Mouse (Mus musculus) hindbrain, embryonic 16.5 days (tissue): ENCODE measurements around the gene Dnpep. TPM values are rescaled to one million over a fixed set of nuclear protein-coding genes. Genes with fewer than 3 reads are reported as not detected.

Experiments
- ATAC-seq: fragments of 200-750 bp; cut with Nextera tagmentation; 2 replicates; pipeline ENCODE4 v1.8.0; 2017; ENCODE audit warnings: moderate TSS enrichment, moderate library complexity
- H3K27ac ChIP-seq: fragments of 300-500 bp; sonication (generic); 2 replicates; pipeline ENCODE4 v1.5.1; 2014; ENCODE audit warnings: low read depth, mild to moderate bottlenecking, control low read depth, low read length, moderate library complexity
- H3K27me3 ChIP-seq: fragments of 300-500 bp; sonication (generic); replicated peaks from 2 replicates; pipeline ENCODE4 v1.6.1; 2014; ENCODE audit warnings: low read length; ENCODE audit not compliant: control insufficient read depth, insufficient read depth
- H3K36me3 ChIP-seq: fragments of 300-500 bp; sonication (generic); 2 replicates; pipeline ENCODE4 v1.6.1; 2014; ENCODE audit warnings: mild to moderate bottlenecking, low read length, moderate library complexity, mixed read lengths; ENCODE audit not compliant: control insufficient read depth, insufficient read depth
- H3K4me1 ChIP-seq: fragments of 300-500 bp; sonication (generic); 2 replicates; pipeline ENCODE4 v1.6.1; 2014; ENCODE audit warnings: low read depth, low read length; ENCODE audit not compliant: control insufficient read depth, insufficient read depth
- H3K4me2 ChIP-seq: fragments of 300-500 bp; sonication (generic); 2 replicates; pipeline ENCODE4 v1.6.1; 2014; ENCODE audit warnings: mild to moderate bottlenecking, low read length, control low read depth, moderate library complexity
- H3K4me3 ChIP-seq: fragments of 300-500 bp; sonication (generic); 2 replicates; pipeline ENCODE4 v1.5.1; 2014; ENCODE audit warnings: mild to moderate bottlenecking, low read length, control low read depth, moderate library complexity
- H3K9ac ChIP-seq: fragments of 300-500 bp; sonication (generic); 2 replicates; pipeline ENCODE4 v1.6.1; 2014; ENCODE audit warnings: low read depth, mild to moderate bottlenecking, control low read depth, low read length, moderate library complexity
- H3K9me3 ChIP-seq: fragments of 300-500 bp; sonication (generic); 2 replicates; pipeline ENCODE4 v1.6.1; 2014; ENCODE audit warnings: mild to moderate bottlenecking, low read length, moderate library complexity; ENCODE audit not compliant: control insufficient read depth
- WGBS: fragments of 180-500 bp; shearing (Covaris S2); extraction: QIAGEN DNeasy Blood & Tissue Kit; methylation state at CpG from one replicate; pipeline ENCODE4 v1.1.7; 2014; 5-methylcytosine and 5-hydroxymethylcytosine counted together
- polyA plus RNA-seq: library from polyadenylated mRNA; unstranded; fragments of >200 nt; fragmentation: Nextera tagmentation; extraction: Ambion mirVana; gene quantifications from 2 replicates; pipeline ENCODE4 v1.2.1, GENCODE M21; 2015

Gene Dnpep
- polyA plus RNA-seq, 1 experiment from 2014 or later: 150 TPM

GRCm38 (mm10) chr1:75289888-75290431 lies 27.8 kb downstream of the Dnpep start:
- peaks cover 16% of the 10 kb centered on the region for H3K4me1 ChIP-seq
- H3K9ac ChIP-seq: no peak overlapping the region
- no peaks in the 10 kb centered on the region for H3K9me3 ChIP-seq
- no peak overlapping the region for H3K4me2 ChIP-seq
- H3K27me3 ChIP-seq: no peaks in the 10 kb centered on the region
- no peaks in the 10 kb centered on the region for H3K36me3 ChIP-seq
- peak overlapping the region; percentile 77 for H3K27ac ChIP-seq
- no peak for ATAC-seq
- 25% methylated on average over 8 of the region's 8 CpGs for WGBS
- no peak overlapping the region for H3K4me3 ChIP-seq

GRCm38 (mm10) chr1:75289376-75289775 lies 28.4 kb downstream of the Dnpep start:
- ATAC-seq: peak; percentile 90
- no peaks in the 10 kb centered on the region for H3K9me3 ChIP-seq
- peak overlapping the region; percentile 11; the same call in 1 of the 2 replicates for H3K4me2 ChIP-seq
- no peak overlapping the region for H3K4me3 ChIP-seq
- peak overlapping the region; percentile 77 for H3K27ac ChIP-seq
- no peaks in the 10 kb centered on the region for H3K36me3 ChIP-seq
- under 1% methylated on average over 7 of the region's 7 CpGs for WGBS
- no peaks in the 10 kb centered on the region for H3K27me3 ChIP-seq
- H3K4me1 ChIP-seq: peaks cover 16% of the 10 kb centered on the region
- H3K9ac ChIP-seq: peak overlapping the region; percentile 18; the same call in 1 of the 2 replicates

DNA sequence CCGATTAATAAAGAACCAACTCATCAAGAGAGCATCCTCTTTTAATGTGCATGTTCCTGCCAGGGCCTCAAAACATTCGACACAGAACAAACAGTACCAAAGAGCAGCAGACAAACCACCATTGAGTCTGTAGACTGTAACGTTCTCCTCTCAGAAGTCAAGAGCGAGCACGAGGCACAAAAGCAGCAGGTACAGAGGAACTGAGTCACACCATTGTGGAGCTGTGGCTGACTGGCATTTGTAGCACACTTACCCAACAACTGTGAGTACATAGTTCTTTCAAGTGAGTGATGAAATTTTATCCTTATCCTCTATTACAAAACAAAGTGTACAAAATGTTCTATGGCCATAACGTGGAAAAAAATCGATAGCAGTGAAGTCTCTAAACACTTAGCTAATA lies 32.9 kb downstream of the Dnpep start:
- no peak for ATAC-seq
- WGBS: 90% methylated on average over 7 of the region's 7 CpGs
- Histone ChIP-seq H3K27me3 (no peaks in the 10 kb centered on the region), H3K27ac (no peak overlapping the region), H3K9ac (no peak overlapping the region), H3K4me1 (peaks cover 13% of the 10 kb centered on the region), H3K4me3 (no peak overlapping the region), H3K36me3 (no peaks in the 10 kb centered on the region), H3K4me2 (no peak overlapping the region), H3K9me3 (no peaks in the 10 kb centered on the region)

GRCm38 (mm10) chr1:75283017-75283416 lies 34.8 kb downstream of the Dnpep start:
- H3K27ac ChIP-seq: no peak overlapping the region
- H3K4me3 ChIP-seq: no peak overlapping the region
- 52% methylated on average over 5 of the region's 5 CpGs for whole genome bisulfite sequencing
- H3K27me3 ChIP-seq: no peaks in the 10 kb centered on the region
- H3K4me2 ChIP-seq: no peak overlapping the region
- H3K4me1 ChIP-seq: no peaks in the 10 kb centered on the region
- ATAC-seq: no peak
- no peaks in the 10 kb centered on the region for H3K9me3 ChIP-seq
- H3K9ac ChIP-seq: no peak overlapping the region
- H3K36me3 ChIP-seq: no peaks in the 10 kb centered on the region

DNA sequence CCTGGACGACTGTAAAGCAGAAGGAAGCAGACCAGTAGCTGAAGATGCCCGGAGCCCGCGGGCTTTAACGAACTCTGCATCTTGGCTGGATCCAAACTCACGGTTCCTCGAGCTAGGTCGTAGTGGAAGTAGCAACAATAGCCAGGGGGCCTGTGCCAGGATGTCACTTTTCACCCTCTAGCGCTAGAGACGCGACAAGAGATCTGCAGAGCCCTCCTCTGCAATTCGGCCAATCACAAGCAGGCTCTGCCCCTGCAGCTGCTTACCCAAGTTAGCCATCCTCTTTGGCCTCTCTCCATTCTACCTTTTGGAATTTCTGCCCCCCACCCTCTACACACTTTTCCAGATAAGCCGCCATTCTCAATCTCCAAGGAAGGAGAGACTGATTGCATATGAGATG lies 39.6 kb downstream of the Dnpep start, which contains the start of gene Resp18:
Gene Resp18, minus strand, starts transcription at position 188 of the 400 bp plus-strand sequence.
- Histone ChIP-seq H3K4me2 (peak within 1 kb of the TSS; percentile 59), H3K9ac (peak within 1 kb of the TSS; percentile 62), H3K27me3 (no peaks in the 10 kb centered on the region), H3K4me1 (no peaks in the 10 kb centered on the region), H3K9me3 (no peaks in the 10 kb centered on the region), H3K27ac (peak within 1 kb of the TSS; percentile 9; the same call in 1 of the 2 replicates), H3K36me3 (peaks cover 3% of the 10 kb centered on the region; the same call in 1 of the 2 replicates), H3K4me3 (peak within 1 kb of the TSS; percentile 50)
- WGBS: 2% methylated on average over 13 of the region's 13 CpGs
- ATAC-seq: peak; percentile 73

GRCm38 (mm10) chr1:75277195-75278188 lies 40.3 kb downstream of the Dnpep start:
- no peaks in the 10 kb centered on the region for H3K27me3 ChIP-seq
- peak overlapping the region; percentile 62 for H3K9ac ChIP-seq
- peak overlapping the region; percentile 9; the same call in 1 of the 2 replicates for H3K27ac ChIP-seq
- no peaks in the 10 kb centered on the region for H3K9me3 ChIP-seq
- peak overlapping the region; percentile 59 for H3K4me2 ChIP-seq
- H3K36me3 ChIP-seq: peaks cover 3% of the 10 kb centered on the region; the same call in 1 of the 2 replicates
- H3K4me1 ChIP-seq: no peaks in the 10 kb centered on the region
- H3K4me3 ChIP-seq: peak overlapping the region; percentile 50
- WGBS: 4% methylated on average over 23 of the region's 23 CpGs
- ATAC-seq: peak; percentile 89

- H3K36me3 ChIP-seq: no peaks in the 10 kb centered on the region
- H3K9me3 ChIP-seq: no peaks in the 10 kb centered on the region
- H3K27ac ChIP-seq: peak within 1 kb of the TSS; percentile 64; the same call in 1 of the 2 replicates
- ATAC-seq: peak; percentile 92
- WGBS: 10% methylated on average over 29 of the region's 32 CpGs
- H3K9ac ChIP-seq: peak within 1 kb of the TSS; percentile 76
- H3K27me3 ChIP-seq: peaks cover 3% of the 10 kb centered on the region; the same call in 1 of the 2 replicates
- no peaks in the 10 kb centered on the region; the same call in 1 of the 2 replicates for H3K4me1 ChIP-seq
- H3K4me2 ChIP-seq: peak within 1 kb of the TSS; percentile 56
- H3K4me3 ChIP-seq: peak within 1 kb of the TSS; percentile 71
These were observed 53.5 kb downstream of the Dnpep start, which contains the start of gene Ptprn for GRCm38 (mm10) chr1:75264091-75264880. Ptprn (minus strand) TSS chr1:75264502.

- WGBS: 1% methylated on average over 40 of the region's 40 CpGs
- H3K9ac ChIP-seq: peak overlapping the region; percentile 76
- H3K27me3 ChIP-seq: peaks cover 3% of the 10 kb centered on the region; the same call in 1 of the 2 replicates
- H3K9me3 ChIP-seq: no peaks in the 10 kb centered on the region
- peak overlapping the region; percentile 71 for H3K4me3 ChIP-seq
- H3K36me3 ChIP-seq: no peaks in the 10 kb centered on the region
- H3K27ac ChIP-seq: peak overlapping the region; percentile 64; the same call in 1 of the 2 replicates
- H3K4me2 ChIP-seq: peak overlapping the region; percentile 56
- H3K4me1 ChIP-seq: no peaks in the 10 kb centered on the region; the same call in 1 of the 2 replicates
- peak; percentile 76 for ATAC-seq
These were observed 54.5 kb downstream of the Dnpep start for GRCm38 (mm10) chr1:75262969-75263951.
